Mouse (Mus musculus) ZHBTc4 (cell line): ENCODE data around the gene 6430571L13Rik.

Experiments
- DNase-seq: peaks from one replicate; pipeline ENCODE4 v3.0.0-alpha.2; 2011; ENCODE audit warnings: low read depth, low spot score

Gene 6430571L13Rik

GRCm38 (mm10) chr9:107340911-107341645 lies 676 bp downstream of the 6430571L13Rik start:
- DNase-seq = no peak

GRCm38 (mm10) chr9:107342201-107342709 lies 1.9 kb downstream of the 6430571L13Rik start:
- DNase-seq = no peak

GRCm38 (mm10) chr9:107343146-107343943 lies 2.9 kb downstream of the 6430571L13Rik start:
- DNase-seq = no peak

GRCm38 (mm10) chr9:107344027-107344426 lies 3.6 kb downstream of the 6430571L13Rik start:
- DNase-seq = no peak

GRCm38 (mm10) chr9:107346081-107346480 lies 5.7 kb downstream of the 6430571L13Rik start:
- no peak for DNase-seq

- DNase-seq = no peak
These were observed 7.3 kb downstream of the 6430571L13Rik start for GRCm38 (mm10) chr9:107347586-107348183.

- no peak for DNase-seq
These were observed 8.9 kb downstream of the 6430571L13Rik start for GRCm38 (mm10) chr9:107349321-107349720.

- DNase-seq = no peak
These were observed 14.4 kb downstream of the 6430571L13Rik start for GRCm38 (mm10) chr9:107354826-107355225.

GRCm38 (mm10) chr9:107355870-107356765 lies 15.7 kb downstream of the 6430571L13Rik start:
- peak; percentile 70 for DNase-seq

GRCm38 (mm10) chr9:107357651-107358050 lies 17.2 kb downstream of the 6430571L13Rik start:
- peak; percentile 88 for DNase-seq

GRCm38 (mm10) chr9:107360989-107361388 lies 20.6 kb downstream of the 6430571L13Rik start:
- DNase-seq = no peak

GRCm38 (mm10) chr9:107366644-107367043 lies 26.2 kb downstream of the 6430571L13Rik start:
- peak; percentile 72 for DNase-seq

- no peak for DNase-seq
These were observed 27.9 kb downstream of the 6430571L13Rik start for GRCm38 (mm10) chr9:107368302-107368701.

GRCm38 (mm10) chr9:107369270-107370105 lies 29.1 kb downstream of the 6430571L13Rik start:
- no peak for DNase-seq

- DNase-seq = no peak
These were observed 29.7 kb downstream of the 6430571L13Rik start for GRCm38 (mm10) chr9:107370106-107370463.

GRCm38 (mm10) chr9:107372441-107372840 lies 32.0 kb downstream of the 6430571L13Rik start:
- DNase-seq = no peak

- DNase-seq = peak; percentile 95
These were observed 34.2 kb downstream of the 6430571L13Rik start for GRCm38 (mm10) chr9:107374623-107375022.

- DNase-seq = peak; percentile 84
These were observed 35.0 kb downstream of the 6430571L13Rik start for GRCm38 (mm10) chr9:107375451-107375850.

GRCm38 (mm10) chr9:107377961-107378512 lies 37.6 kb downstream of the 6430571L13Rik start:
- DNase-seq = peak; percentile 46

GRCm38 (mm10) chr9:107381723-107382122 lies 41.3 kb downstream of the 6430571L13Rik start:
- DNase-seq = peak; percentile 56
